Mouse (Mus musculus) lung, postnatal 0 days (tissue): ENCODE measurements around the gene Fbxl18.

Experiments used
- CTCF ChIP-seq: IDR thresholded peaks from 2 replicates; pipeline ENCODE4 v1.5.1; 2016; ENCODE audit warnings: antibody characterized with exemption, mild to moderate bottlenecking
- EP300 ChIP-seq: IDR thresholded peaks from 2 replicates; pipeline ENCODE4 v1.6.1; 2016; ENCODE audit warnings: antibody characterized with exemption, mild to moderate bottlenecking, control low read depth

GRCm38 (mm10) chr5:142917402-142917801 is 22.2 kb upstream of the Fbxl18 start:
- TF ChIP-seq EP300 (no peak), CTCF (no peak)
